Mouse (Mus musculus): Measurements from ENCODE around the gene Slc38a6.

GRCm38 (mm10) chr12:73268497-73268896 is 18.1 kb upstream of the Slc38a6 start:
- TF ChIP-seq CTCF (IDR thresholded peaks at IDR 0.05; ENCODE audit: low read depth) (no peak), EP300 (IDR thresholded peaks at IDR 0.05; ENCODE audit: low read depth) (no peak)

All from heart, postnatal 0 days (tissue).